Mouse (Mus musculus) E14TG2a.4 (cell line): Measurements from ENCODE around the gene Cdh15.

ENCODE experiments used
- CTCF ChIP-seq: conservative IDR thresholded peaks from 2 replicates; pipeline ENCODE4 v1.5.1; 2014; ENCODE audit warnings: low read length
- POU5F1 ChIP-seq: IDR thresholded peaks from 2 replicates; pipeline ENCODE4 v1.6.1; 2014; ENCODE audit warnings: low read length, borderline replicate concordance

DNA sequence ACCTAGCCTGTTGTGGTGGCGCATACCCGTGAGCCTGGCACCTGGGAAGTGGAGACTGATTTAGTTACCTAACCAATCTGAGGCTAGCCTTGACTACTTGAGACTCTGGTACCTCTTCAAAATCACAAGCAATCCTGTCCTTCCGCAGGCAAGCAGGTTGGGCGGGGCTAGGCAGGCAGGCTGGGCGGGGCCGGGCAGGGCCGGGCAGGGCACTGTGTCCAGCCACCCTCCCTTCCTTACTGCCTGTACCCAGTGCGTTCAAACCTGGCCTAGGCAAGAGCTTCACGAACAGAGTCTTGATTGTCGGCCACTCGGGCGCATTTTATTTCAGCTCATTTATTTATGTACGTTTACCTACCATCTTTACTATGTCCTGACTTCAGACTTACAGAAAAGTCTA, 12.1 kb downstream of the Cdh15 start:
- TF ChIP-seq CTCF: no peak
- TF ChIP-seq POU5F1: no peak
